Mouse (Mus musculus): ENCODE data around the gene Rab3il1.

GRCm38 (mm10) chr19:10015442-10015841 is 14.0 kb downstream of the Rab3il1 start:
- TF ChIP-seq GABPA (IDR thresholded peaks at IDR 0.05; ENCODE audit: low read depth, low read length) (no peak), KAT2A (conservative IDR thresholded peaks at IDR 0.05; ENCODE audit: low read depth, low read length) (no peak), CTCF (IDR thresholded peaks at IDR 0.05 in 2 of 3, conservative IDR thresholded peaks at IDR 0.05 in 1 of 3; ENCODE audit: control insufficient read depth in 1 of 3, insufficient read depth in 1 of 3, low read depth in 2 of 3, low read length in 3 of 3, poor library complexity in 1 of 3, severe bottlenecking in 1 of 3) (no peak), MXI1 (IDR thresholded peaks at IDR 0.05; ENCODE audit: low read depth, low read length) (no peak), RCOR1 (IDR thresholded peaks at IDR 0.05; ENCODE audit: low read depth, low read length) (no peak), ZNF384 (IDR thresholded peaks at IDR 0.05; ENCODE audit: low read depth, low read length) (no peak), POLR2A (IDR thresholded peaks at IDR 0.05; ENCODE audit: control insufficient read depth in 1 of 2, insufficient read depth in 1 of 2, low read depth in 1 of 2, low read length in 2 of 2, poor library complexity in 1 of 2) (no peak), CHD1 (IDR thresholded peaks at IDR 0.05; ENCODE audit: low read depth, low read length) (no peak), POLR2AphosphoS2 (IDR thresholded peaks at IDR 0.05; ENCODE audit: low read length) (no peak), E2F4 (IDR thresholded peaks at IDR 0.05; ENCODE audit: borderline replicate concordance, low read depth, low read length) (no peak), USF1 (IDR thresholded peaks at IDR 0.05; ENCODE audit: low read depth, low read length) (no peak), EP300 (IDR thresholded peaks at IDR 0.05; ENCODE audit: low read depth in 1 of 2, low read length in 2 of 2) (no peak), MAX (IDR thresholded peaks at IDR 0.05; ENCODE audit: low read length) (no peak)

Measured in MEL (cell line).